Mouse (Mus musculus): ENCODE measurements around the gene Slc1a6.
A peak's percentile ranks its signal among the peaks of the same experiment; 100 is the strongest.

The Slc1a6 gene

DNA sequence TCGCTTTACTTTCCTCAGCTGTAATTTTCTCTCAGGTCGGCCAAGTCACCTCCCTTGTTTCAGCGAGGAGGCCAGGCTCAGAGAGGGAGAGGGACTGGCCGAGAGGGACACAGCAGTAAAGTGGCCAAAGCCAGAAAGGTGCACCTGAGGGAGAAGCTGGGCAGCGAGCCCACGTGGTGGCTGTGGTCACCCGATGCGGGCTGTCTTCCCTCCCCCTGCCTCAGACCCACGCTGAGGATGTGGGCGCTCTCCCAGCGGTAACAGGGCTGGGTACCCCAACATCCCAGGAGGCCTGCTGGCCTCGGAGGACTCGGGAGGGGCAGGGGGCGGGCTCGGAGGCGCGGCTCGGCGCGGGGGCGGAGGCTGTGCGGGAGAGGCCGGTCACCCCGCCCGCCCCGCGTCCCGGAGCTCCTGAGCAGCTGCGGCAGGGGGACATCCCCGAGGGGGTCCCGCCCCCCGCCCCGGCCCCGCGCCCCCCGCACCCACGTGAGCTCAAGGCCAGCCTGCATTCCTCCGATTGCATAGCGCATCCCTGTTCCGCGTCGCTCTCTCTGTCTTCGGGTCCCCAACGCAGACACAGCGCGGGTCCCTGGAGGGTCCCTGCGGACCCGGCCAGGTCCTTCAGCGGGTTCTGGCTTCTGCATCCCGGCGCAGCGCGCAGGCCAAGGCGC is at the start of gene Slc1a6:
Slc1a6 (plus strand) TSS at position 516 of the 671 bp plus-strand sequence.
- no peak for DNase-seq (ENCODE audit: low read depth, low spot score)

DNA sequence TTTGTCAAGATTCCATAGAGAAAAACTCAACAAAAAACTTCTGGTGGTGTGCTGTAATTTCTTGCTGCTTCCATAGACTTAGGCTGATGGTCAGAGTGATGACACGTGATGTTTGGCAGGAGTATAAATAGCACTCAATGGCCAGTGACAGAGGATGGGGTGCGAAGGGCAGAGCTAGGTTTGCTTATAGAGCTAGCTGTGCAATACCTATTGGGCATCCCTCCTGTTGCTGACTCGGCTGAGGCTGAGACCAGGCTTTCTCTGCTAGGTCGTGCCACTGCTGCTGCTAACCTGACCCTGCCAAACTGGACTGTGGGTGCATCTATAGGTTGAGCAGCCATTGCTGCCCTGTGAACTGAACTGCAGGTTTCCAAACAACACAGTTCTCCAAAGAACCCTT is 40.5 kb upstream of the Slc1a6 start:
- DNase-seq (ENCODE audit: low read depth, low spot score): no peak

DNA sequence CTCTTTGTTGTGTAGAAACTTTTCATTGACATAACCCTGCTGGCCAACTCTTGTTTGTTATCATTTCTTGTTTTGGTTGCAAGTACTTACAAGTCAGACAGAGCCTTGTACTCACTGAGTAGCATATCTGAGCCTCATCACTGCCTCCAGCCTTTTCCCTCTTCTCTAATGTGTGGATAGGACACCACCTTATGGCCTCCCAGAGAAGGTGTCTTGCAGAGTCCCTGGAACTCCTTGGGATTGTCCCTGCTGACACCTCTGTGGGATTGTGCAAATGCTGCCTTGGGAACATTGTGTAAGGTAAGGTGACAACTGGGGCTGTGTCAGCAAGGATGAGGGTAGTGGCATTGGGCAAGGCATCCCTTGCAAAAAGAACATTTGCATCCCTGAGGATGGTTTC is 36.6 kb upstream of the Slc1a6 start:
- DNase-seq (ENCODE audit: low read depth, low spot score): no peak

DNA sequence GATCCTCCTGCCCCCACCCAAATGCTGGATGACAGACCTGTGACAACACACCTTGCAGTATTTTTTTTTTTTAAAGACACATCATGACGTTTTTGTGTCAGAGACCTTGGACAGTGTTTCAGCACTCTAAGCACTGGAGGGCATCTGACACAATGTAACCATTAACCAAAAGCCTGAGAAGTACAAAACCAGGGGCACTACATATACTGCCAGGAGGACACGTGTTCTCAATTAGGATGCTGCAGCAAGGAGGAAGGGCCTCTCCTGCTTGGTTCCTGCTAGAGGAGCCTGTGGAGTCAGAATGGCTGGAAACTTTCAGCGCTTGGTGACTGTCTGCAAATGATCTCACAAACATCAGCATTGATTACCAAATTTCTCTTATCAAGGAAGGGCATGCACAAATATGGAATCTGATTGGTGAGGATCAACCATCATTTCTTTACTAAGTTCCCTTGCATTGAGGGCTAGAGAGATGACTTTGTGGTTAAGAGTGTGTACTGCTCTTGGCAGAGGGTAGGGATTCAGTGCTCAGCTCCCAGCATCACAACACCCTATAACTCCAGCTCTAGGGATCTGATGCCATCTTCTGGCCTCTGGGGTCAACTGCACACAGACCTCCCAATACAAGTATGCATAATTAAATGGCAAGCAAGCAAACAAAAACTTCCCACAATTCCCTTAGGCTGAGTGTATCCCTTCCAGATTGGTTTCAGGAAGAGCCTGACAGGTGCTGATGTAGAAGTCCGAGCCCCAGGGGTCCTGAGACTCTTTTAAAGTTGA is 34.7 kb upstream of the Slc1a6 start:
- peak; percentile 74 for DNase-seq (ENCODE audit: low read depth, low spot score)

DNA sequence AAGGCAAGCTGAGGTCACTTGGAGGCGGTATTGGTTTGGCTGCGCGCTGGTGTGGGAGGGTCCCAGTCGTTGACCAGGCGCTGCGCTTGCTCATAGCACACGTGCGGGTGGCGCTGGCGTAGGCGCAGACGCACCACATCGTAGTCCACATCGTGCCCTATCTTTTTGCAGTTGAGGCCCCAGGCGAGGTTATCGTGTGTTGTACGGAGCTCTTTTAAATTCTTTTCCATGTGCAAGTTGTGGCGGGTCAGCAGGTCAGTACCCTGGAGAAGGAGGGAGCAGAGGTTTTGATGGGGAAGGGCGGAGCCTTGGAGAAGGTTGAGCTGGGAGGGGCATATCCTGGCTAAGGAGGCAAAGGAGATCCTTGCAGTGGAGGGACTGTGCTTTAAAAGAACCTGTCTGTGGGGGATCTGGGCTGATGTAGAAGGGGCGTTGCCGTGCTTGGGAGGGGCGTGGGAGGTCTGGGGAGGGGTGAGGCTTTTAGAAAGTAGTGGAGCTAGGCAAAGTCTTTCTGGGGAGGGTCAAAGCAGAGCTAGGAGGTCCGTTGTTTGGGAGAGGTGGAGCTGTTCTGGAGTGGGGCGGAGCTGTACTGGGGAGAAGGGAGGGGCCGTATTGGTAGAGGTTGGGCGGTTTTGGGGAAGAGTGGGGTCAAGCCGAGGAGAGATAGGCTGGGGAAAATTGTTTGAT is 33.1 kb upstream of the Slc1a6 start:
- peak; percentile 95 for DNase-seq (ENCODE audit: low read depth, low spot score)

DNA sequence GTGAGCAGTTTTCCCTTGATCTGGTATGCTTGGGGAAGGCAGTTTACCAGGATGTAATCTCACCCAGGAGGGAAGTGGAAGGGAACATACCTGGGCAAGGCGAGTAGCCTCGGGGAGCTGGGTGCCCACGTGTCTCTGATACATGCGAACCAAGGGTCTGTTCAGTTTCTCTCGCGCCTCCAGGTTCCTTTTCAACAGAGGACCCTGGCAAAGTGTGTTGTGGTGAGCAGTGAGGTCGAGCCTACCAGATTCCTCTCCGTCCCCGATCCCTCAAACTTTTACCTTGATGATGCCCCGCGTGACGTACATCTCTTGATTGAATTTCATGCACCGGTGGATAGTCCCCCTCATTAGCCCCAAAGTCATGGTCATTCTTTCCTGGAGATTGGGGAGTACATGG is 32.1 kb upstream of the Slc1a6 start:
- no peak for DNase-seq (ENCODE audit: low read depth, low spot score)

DNA sequence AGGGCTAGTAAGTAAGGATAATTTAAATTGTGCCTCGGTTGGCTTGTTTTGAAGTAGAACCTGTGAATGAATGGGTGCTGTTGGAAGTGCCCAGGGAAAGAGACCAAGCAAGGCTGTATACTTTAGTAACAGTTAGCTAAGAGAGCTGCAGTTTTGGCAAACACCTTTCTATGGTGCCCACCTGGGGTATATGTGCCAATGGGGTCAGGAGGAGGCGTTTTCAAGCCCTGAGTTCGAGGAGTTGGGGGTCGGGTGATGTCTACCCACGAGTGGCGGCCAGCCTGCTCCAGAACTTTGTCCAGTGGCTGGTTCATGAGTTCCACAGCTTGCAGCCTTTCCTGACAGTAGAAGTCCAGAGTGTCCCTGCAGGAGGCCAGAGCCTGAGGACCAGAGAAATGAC is 31.4 kb upstream of the Slc1a6 start:
- DNase-seq (ENCODE audit: low read depth, low spot score): no peak

DNA sequence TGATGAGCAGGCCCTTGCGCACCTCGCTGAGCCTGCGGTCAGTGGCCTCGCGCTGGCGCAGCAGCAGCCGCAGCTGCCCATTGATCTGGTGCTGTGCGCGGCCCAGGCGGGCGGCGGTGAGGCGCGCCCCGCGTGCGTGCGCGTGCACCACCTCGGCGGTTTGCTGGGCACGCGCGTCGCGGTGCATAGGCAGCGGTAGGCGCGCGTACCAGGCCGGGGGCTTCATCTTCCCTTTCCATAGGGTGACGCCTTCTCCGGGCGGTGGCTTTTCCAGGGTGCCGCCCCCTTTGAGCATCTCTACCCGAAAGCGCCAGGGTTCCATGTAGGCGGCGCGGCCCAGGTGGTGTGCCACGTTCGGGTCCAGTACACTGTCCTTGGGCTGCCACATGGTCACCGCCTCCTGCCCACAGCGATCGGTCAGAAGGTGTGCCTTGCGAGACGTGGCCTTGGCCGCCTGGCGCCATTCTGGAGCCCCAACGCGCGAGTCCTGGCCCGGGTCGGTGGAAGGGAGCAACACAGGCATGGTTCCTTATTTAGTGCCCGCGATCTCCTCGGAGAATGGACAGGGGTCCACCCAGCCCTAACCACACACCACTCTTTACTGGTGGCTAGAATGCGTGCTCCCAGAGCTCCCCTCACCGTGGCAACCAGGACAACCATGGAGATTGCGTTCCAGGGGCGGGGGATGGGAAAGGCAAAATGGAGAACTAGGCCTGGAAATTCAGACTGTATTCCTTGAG is 27.7 kb upstream of the Slc1a6 start, which contains the start of gene Ccdc105:
Ccdc105 (minus strand) TSS at position 614 of the 740 bp plus-strand sequence.
- peak; percentile 88 for DNase-seq (ENCODE audit: low read depth, low spot score)

DNA sequence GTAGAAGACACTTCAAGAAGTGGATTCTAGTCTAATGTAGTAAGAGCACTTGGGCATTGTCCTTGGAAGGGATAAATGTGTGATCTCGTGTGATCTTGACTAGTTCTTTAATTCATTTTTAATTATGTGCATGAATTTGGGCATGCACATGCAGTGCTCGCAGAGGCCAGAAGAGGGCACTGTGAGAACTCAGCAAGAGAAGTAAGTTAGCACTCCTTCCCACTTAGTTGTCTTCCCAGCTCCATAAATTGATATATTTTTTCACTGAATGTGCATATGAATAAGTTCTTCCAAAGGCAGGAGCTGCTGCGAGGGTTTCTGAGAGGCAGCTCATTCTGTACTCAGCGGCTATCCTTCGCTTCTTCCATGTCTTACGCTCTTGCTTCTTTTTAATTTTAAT is 24.3 kb upstream of the Slc1a6 start:
- peak; percentile 66 for DNase-seq (ENCODE audit: low read depth, low spot score)

DNA sequence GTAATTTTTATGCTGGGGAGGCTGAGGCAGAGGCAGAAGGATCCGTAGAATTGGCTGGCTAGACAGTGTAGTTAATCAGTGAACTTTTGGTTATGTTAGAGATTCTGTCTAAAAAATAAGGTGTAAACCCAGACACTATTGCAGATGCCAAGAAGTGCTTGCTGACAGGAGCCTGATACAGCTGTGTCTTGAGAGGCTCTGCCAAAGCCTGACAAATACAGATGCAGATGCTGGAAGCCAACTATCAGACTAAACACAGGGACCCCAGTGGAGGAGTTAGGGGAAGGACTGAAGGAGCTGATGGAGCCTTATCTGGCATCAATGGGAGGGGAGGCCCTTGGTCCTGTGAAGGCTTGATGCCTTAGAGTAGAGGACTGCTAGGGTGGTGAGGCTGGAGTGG is 14.7 kb upstream of the Slc1a6 start:
- no peak for DNase-seq (ENCODE audit: low read depth, low spot score)

DNA sequence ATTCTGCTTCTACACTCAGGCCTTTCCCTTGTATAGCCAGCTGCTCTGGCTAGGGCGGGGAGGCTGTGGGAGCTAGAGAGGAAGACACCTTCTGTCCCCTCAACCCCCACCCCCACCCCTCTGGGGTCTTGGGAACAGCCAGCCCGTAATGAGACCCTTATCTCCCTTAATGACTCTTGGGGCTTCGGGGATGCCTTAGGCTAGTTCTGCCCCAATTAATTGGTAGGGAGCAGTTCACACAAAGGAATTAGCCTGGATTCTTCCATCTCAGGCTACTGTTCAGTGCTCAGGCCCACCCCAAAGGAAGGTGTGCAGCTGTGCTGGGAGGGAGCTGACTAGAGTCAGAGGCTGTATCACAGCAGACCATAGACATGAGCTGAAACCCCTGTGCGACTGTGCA is 4.5 kb upstream of the Slc1a6 start:
- no peak for DNase-seq (ENCODE audit: low read depth, low spot score)

DNA sequence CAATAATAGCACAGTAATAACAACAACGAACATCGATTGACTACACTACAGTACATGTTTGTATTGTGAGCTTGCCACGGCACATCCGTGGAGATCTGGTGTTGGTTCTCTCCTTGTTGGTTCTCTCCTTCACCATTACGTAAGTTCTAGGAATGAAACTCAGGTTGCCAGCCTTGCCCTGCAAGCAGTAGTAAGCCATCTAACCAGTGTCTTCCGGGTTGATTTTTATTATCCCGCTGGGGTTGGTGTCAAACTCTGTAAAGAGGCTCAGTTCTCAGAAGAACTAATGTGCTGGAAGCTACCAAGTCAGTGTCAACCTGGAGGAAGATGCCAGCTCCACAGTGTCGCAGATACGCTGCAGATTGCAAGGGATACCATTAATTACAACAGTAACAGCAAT is 769 bp upstream of the Slc1a6 start:
- DNase-seq (ENCODE audit: low read depth, low spot score): no peak

DNA sequence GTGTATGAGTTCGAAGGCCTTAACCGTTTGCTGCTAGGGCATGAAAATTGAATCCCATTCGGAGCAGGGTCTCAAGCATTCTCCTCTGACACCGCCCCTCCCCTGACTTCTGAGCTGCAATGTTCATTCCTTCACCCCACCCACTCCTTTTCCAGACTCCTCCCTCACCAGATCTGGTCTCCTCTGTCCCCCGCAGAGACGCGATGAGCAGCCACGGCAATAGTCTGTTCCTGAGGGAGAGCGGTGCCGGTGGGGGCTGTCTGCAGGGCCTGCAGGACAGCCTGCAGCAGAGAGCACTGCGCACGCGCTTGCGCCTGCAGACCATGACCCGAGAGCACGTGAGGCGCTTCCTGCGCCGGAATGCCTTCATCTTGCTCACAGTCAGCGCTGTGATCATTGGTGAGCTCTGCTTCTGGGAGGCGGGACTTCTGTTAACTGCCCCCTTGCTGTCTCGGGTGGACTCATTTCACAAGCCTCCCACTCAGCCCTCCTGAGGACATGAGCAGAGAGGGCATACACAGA is 7.3 kb downstream of the Slc1a6 start:
- peak; percentile 80 for DNase-seq (ENCODE audit: low read depth, low spot score)

DNA sequence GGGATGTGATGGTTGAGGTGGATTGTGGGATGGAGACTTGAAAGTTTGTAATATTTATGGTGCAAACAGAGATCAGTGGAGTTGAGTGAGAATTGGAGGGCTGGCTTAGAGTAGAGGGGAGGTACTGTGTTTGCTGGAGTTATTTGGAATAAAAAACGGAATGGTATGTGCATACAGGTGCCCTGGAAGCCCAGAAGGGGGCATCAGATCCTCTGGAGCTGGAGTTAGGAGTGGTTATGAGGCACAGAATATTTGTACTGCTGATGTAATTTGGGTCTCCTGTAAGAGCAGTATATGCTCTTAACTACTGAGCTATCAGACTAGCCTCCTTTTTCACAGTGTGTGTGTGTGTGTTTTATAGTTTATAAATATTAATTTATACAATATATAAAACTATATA is 10.3 kb downstream of the Slc1a6 start:
- peak; percentile 13 for DNase-seq (ENCODE audit: low read depth, low spot score)

DNA sequence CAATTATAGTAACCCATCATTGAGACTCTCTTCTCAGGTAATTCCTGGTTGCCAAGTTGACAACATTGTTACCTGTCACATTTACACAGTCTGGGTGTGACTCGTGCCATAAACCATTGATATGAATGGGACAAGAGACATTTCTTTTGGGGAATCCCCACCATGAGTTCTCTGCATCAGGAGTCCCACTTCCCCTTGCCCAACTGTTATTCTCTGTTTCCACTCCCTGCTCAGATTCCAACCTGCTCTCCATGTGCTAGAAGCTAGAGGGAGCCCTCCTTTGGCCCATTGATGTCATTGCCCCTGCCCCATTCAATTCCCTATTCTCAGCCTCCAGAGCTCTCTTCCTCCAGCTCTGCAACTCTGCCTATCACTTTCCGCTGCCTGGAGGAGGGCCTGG is 21.2 kb downstream of the Slc1a6 start:
- peak; percentile 46 for DNase-seq (ENCODE audit: low read depth, low spot score)

DNA sequence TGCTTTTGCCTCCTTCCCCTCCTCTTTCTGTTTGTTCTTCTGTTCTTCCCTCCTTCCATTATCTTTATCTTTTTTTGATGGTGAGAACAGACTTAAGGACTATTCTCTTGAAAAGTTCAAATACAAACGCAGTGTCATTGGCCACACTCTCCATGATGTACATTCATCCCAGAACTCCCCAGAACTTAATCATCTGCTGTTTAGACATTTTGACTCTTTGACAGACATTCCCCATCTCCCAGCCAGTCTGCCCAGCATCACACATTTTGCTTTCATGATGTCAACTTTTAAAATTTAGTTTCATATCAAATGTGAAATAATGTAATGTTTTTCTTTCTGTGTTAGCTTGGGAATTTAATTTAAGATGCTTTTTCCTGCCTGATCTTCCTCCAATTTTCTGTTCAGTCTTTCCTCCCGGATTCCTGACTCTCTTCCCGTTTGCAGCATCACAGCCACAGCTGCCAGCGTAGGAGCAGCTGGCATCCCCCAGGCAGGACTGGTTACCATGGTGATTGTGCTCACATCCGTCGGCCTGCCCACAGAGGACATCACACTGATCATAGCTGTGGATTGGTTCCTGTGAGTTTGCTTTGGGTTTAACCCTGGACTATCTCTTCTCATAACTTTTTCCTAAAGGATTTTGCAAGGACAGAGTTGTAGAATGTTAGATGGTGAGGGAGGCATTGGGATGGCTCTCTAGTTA is 32.2 kb downstream of the Slc1a6 start:
- DNase-seq (ENCODE audit: low read depth, low spot score): no peak

DNA sequence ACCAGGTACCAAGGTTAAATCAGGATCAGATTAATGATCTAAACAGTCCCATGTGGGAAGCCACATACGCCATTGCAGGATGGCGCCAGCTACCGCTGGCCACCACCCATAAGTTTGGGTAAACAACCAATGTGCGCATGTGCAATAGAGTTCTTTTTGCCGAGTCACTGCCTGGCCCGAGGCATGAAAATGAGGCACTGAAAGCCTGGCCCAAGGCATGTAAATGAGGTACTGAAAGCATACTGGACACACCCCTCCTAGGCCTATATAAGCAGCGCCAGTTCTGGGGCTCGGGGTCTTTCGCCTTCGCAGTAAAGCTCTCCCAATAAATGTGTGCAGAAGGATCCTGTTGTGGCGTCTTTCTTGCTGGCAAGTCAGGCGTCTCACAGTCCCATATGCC is 60.2 kb downstream of the Slc1a6 start:
- DNase-seq (ENCODE audit: low read depth, low spot score): peak; percentile 54

DNA sequence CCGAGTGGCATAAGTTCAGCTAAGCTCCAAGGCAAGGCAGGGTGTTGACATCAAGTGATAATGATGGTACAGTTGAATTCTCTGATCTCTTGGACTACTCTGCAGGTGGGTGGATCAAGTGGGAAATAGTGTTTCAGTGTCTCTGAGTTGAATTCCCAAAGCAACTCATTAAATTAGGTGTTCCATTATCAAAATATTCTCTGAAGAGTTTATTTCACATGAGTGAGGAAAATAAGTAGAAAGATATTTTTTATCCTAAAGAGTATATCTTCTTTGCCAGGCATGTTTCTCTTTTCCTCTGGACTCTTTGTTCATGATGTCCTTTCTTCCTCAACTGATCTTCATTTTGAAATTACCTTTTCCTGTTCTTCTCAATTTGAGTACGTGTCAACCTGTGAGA is 71.8 kb downstream of the Slc1a6 start, which contains the start of gene Olfr1356:
Olfr1356 (minus strand) TSS at position 101 of the 400 bp plus-strand sequence.
- DNase-seq (ENCODE audit: low read depth, low spot score): no peak
